Mouse (Mus musculus): ENCODE results near the gene Gm3448. TPM values are rescaled to one million over a fixed set of nuclear protein-coding genes. Genes with fewer than 3 reads are reported as not detected.
"Not testable (repeated sequence)": the region's sequence is repeated elsewhere in the genome, so short reads cannot be mapped to it uniquely, and the experiment has no call there.

Gm3448 gene
- 2.4 and 2.8 TPM in 2 replicates for polyA plus RNA-seq (2014; fragmentation: Nextera tagmentation; extraction: Ambion mirVana)

GRCm38 (mm10) chr17:15041175-15041729, at the start of gene Gm3448, which contains the start of the genes Ermard and Tcte3:
Gm3448 (minus strand) TSS chr17:15041537.
Ermard (plus strand) TSS chr17:15041208.
Tcte3 (minus strand) TSS chr17:15041488.
- not testable (repeated sequence) for H3K9ac ChIP-seq (ENCODE audit: low read depth, low read length); H3K36me3 ChIP-seq (ENCODE audit: control insufficient read depth, insufficient read depth, low read length); DNase-seq (ENCODE audit: low spot score); H3K4me3 ChIP-seq (ENCODE audit: low read depth, low read length); H3K9me3 ChIP-seq (ENCODE audit: control insufficient read depth, low read length); H3K4me2 ChIP-seq (ENCODE audit: low read depth, low read length); H3K27ac ChIP-seq (replicated peaks; ENCODE audit: low read depth, low read length); H3K27me3 ChIP-seq (replicated peaks; ENCODE audit: control insufficient read depth, insufficient read depth, low read length); H3K4me1 ChIP-seq (ENCODE audit: control insufficient read depth, insufficient read depth, low read length)
- no CpG with 5 or more reads among the region's 56 CpGs for WGBS
- peak; percentile 98 for ATAC-seq (ENCODE audit: low read depth)

- DNase-seq (ENCODE audit: low spot score) = peak; percentile 67
- Histone ChIP-seq H3K9me3 (ENCODE audit: control insufficient read depth, low read length) (no peaks in the 10 kb centered on the region), H3K27me3 (replicated peaks; ENCODE audit: control insufficient read depth, insufficient read depth, low read length) (no peaks in the 10 kb centered on the region), H3K36me3 (ENCODE audit: control insufficient read depth, insufficient read depth, low read length) (no peaks in the 10 kb centered on the region), H3K9ac (ENCODE audit: low read depth, low read length) (peak overlapping the region; percentile 34; the same call in 1 of the 2 replicates), H3K4me3 (ENCODE audit: low read depth, low read length) (no peak overlapping the region), H3K27ac (replicated peaks; ENCODE audit: low read depth, low read length) (0 out of 2 replicates have a peak overlapping the region, but pooled peaks have one; percentile 21), H3K4me2 (ENCODE audit: low read depth, low read length) (0 out of 2 replicates have a peak overlapping the region, but pooled peaks have one; percentile 12), H3K4me1 (ENCODE audit: control insufficient read depth, insufficient read depth, low read length) (peaks cover 11% of the 10 kb centered on the region)
- 13% methylated on average over 8 of the region's 8 CpGs for WGBS
- peak; percentile 76 for ATAC-seq (ENCODE audit: low read depth)
These were observed 47.3 kb upstream of the Gm3448 start for GRCm38 (mm10) chr17:15088591-15089001.

GRCm38 (mm10) chr17:15088166-15088565, 46.8 kb upstream of the Gm3448 start:
- H3K4me3 ChIP-seq (ENCODE audit: low read depth, low read length) = no peak overlapping the region
- H3K9me3 ChIP-seq (ENCODE audit: control insufficient read depth, low read length) = no peaks in the 10 kb centered on the region
- peaks cover 11% of the 10 kb centered on the region for H3K4me1 ChIP-seq (ENCODE audit: control insufficient read depth, insufficient read depth, low read length)
- no peaks in the 10 kb centered on the region for H3K36me3 ChIP-seq (ENCODE audit: control insufficient read depth, insufficient read depth, low read length)
- 16% methylated on average over 2 of the region's 2 CpGs for WGBS
- H3K9ac ChIP-seq (ENCODE audit: low read depth, low read length) = no peak overlapping the region
- ATAC-seq (ENCODE audit: low read depth) (peak; percentile 55), DNase-seq (ENCODE audit: low spot score) (no peak)
- H3K4me2 ChIP-seq (ENCODE audit: low read depth, low read length) = no peak overlapping the region
- 0 out of 2 replicates have a peak overlapping the region, but pooled peaks have one; percentile 21 for H3K27ac ChIP-seq (replicated peaks; ENCODE audit: low read depth, low read length)
- no peaks in the 10 kb centered on the region for H3K27me3 ChIP-seq (replicated peaks; ENCODE audit: control insufficient read depth, insufficient read depth, low read length)

GRCm38 (mm10) chr17:15085006-15085405, 43.7 kb upstream of the Gm3448 start:
- WGBS = 73% methylated on average over 2 of the region's 2 CpGs
- Histone ChIP-seq H3K4me3 (ENCODE audit: low read depth, low read length) (no peak overlapping the region), H3K9me3 (ENCODE audit: control insufficient read depth, low read length) (no peaks in the 10 kb centered on the region), H3K27ac (replicated peaks; ENCODE audit: low read depth, low read length) (no peak overlapping the region), H3K27me3 (replicated peaks; ENCODE audit: control insufficient read depth, insufficient read depth, low read length) (no peaks in the 10 kb centered on the region), H3K9ac (ENCODE audit: low read depth, low read length) (no peak overlapping the region), H3K4me2 (ENCODE audit: low read depth, low read length) (no peak overlapping the region), H3K4me1 (ENCODE audit: control insufficient read depth, insufficient read depth, low read length) (peaks cover 11% of the 10 kb centered on the region), H3K36me3 (ENCODE audit: control insufficient read depth, insufficient read depth, low read length) (no peaks in the 10 kb centered on the region)
- ATAC-seq (ENCODE audit: low read depth) (no peak), DNase-seq (ENCODE audit: low spot score) (no peak)

- Histone ChIP-seq H3K36me3 (ENCODE audit: control insufficient read depth, insufficient read depth, low read length) (no peaks in the 10 kb centered on the region), H3K9me3 (ENCODE audit: control insufficient read depth, low read length) (no peaks in the 10 kb centered on the region), H3K27ac (replicated peaks; ENCODE audit: low read depth, low read length) (no peak overlapping the region), H3K4me2 (ENCODE audit: low read depth, low read length) (no peak overlapping the region), H3K4me3 (ENCODE audit: low read depth, low read length) (no peak overlapping the region), H3K27me3 (replicated peaks; ENCODE audit: control insufficient read depth, insufficient read depth, low read length) (no peaks in the 10 kb centered on the region), H3K4me1 (ENCODE audit: control insufficient read depth, insufficient read depth, low read length) (peaks cover 11% of the 10 kb centered on the region), H3K9ac (ENCODE audit: low read depth, low read length) (no peak overlapping the region)
- ATAC-seq (ENCODE audit: low read depth) (no peak), DNase-seq (ENCODE audit: low spot score) (no peak)
- 65% methylated on average over 13 of the region's 13 CpGs for WGBS
These were observed 43.0 kb upstream of the Gm3448 start for GRCm38 (mm10) chr17:15084226-15084848.

- H3K4me2 ChIP-seq (ENCODE audit: low read depth, low read length) = no peak overlapping the region
- 43% methylated on average over 2 of the region's 2 CpGs for WGBS
- H3K27ac ChIP-seq (replicated peaks; ENCODE audit: low read depth, low read length) = no peak overlapping the region
- no peaks in the 10 kb centered on the region for H3K36me3 ChIP-seq (ENCODE audit: control insufficient read depth, insufficient read depth, low read length)
- ATAC-seq (ENCODE audit: low read depth) (no peak), DNase-seq (ENCODE audit: low spot score) (no peak)
- H3K9me3 ChIP-seq (ENCODE audit: control insufficient read depth, low read length) = no peaks in the 10 kb centered on the region
- H3K27me3 ChIP-seq (replicated peaks; ENCODE audit: control insufficient read depth, insufficient read depth, low read length) = no peaks in the 10 kb centered on the region
- no peak overlapping the region for H3K9ac ChIP-seq (ENCODE audit: low read depth, low read length)
- no peaks in the 10 kb centered on the region for H3K4me1 ChIP-seq (ENCODE audit: control insufficient read depth, insufficient read depth, low read length)
- no peak overlapping the region for H3K4me3 ChIP-seq (ENCODE audit: low read depth, low read length)
These were observed 36.2 kb upstream of the Gm3448 start for GRCm38 (mm10) chr17:15077536-15077935.

GRCm38 (mm10) chr17:15075033-15075432, 33.7 kb upstream of the Gm3448 start:
- H3K9ac ChIP-seq (ENCODE audit: low read depth, low read length) = no peak overlapping the region
- H3K9me3 ChIP-seq (ENCODE audit: control insufficient read depth, low read length) = no peaks in the 10 kb centered on the region
- no peak overlapping the region for H3K27ac ChIP-seq (replicated peaks; ENCODE audit: low read depth, low read length)
- no peaks in the 10 kb centered on the region for H3K27me3 ChIP-seq (replicated peaks; ENCODE audit: control insufficient read depth, insufficient read depth, low read length)
- DNase-seq (ENCODE audit: low spot score) (no peak), ATAC-seq (ENCODE audit: low read depth) (no peak)
- no peaks in the 10 kb centered on the region for H3K4me1 ChIP-seq (ENCODE audit: control insufficient read depth, insufficient read depth, low read length)
- no peak overlapping the region for H3K4me3 ChIP-seq (ENCODE audit: low read depth, low read length)
- WGBS = 70% methylated on average over 8 of the region's 8 CpGs
- no peaks in the 10 kb centered on the region for H3K36me3 ChIP-seq (ENCODE audit: control insufficient read depth, insufficient read depth, low read length)
- H3K4me2 ChIP-seq (ENCODE audit: low read depth, low read length) = no peak overlapping the region

- 88% methylated on average over 2 of the region's 2 CpGs for WGBS
- H3K4me1 ChIP-seq (ENCODE audit: control insufficient read depth, insufficient read depth, low read length) = no peaks in the 10 kb centered on the region
- no peaks in the 10 kb centered on the region for H3K27me3 ChIP-seq (replicated peaks; ENCODE audit: control insufficient read depth, insufficient read depth, low read length)
- no peak overlapping the region for H3K4me2 ChIP-seq (ENCODE audit: low read depth, low read length)
- ATAC-seq (ENCODE audit: low read depth) = no peak
- no peaks in the 10 kb centered on the region for H3K9me3 ChIP-seq (ENCODE audit: control insufficient read depth, low read length)
- DNase-seq (ENCODE audit: low spot score) = no peak
- H3K36me3 ChIP-seq (ENCODE audit: control insufficient read depth, insufficient read depth, low read length) = no peaks in the 10 kb centered on the region
- no peak overlapping the region for H3K4me3 ChIP-seq (ENCODE audit: low read depth, low read length)
- no peak overlapping the region for H3K27ac ChIP-seq (replicated peaks; ENCODE audit: low read depth, low read length)
- H3K9ac ChIP-seq (ENCODE audit: low read depth, low read length) = no peak overlapping the region
These were observed 30.9 kb upstream of the Gm3448 start for GRCm38 (mm10) chr17:15072211-15072610.

All from embryonic facial prominence, embryonic 14.5 days (tissue).